Mouse (Mus musculus): ENCODE data around the gene Rab3a. TPM values are rescaled to one million over a fixed set of nuclear protein-coding genes. Genes with fewer than 3 reads are reported as not detected.

The Rab3a gene
- polyA plus RNA-seq, 1 experiment from 2014 or later, result 87.8 TPM

GRCm38 (mm10) chr8:70743656-70744590 lies 10.6 kb upstream of the Rab3a start:
- Histone ChIP-seq H3K9ac (peak overlapping the region; percentile 25; the same call in 1 of the 2 replicates), H3K4me3 (replicated peaks) (peak overlapping the region; percentile 26), H3K27ac (no peak overlapping the region), H3K36me3 (replicated peaks) (no peaks in the 10 kb centered on the region), H3K27me3 (peaks cover 82% of the 10 kb centered on the region), H3K4me1 (peaks cover 18% of the 10 kb centered on the region), H3K9me3 (no peaks in the 10 kb centered on the region), H3K4me2 (peak overlapping the region; percentile 49)
- peak; percentile 25; the same call in 1 of the 2 replicates for ATAC-seq (ENCODE audit: low FRiP score)
- WGBS, result 4% methylated on average over 48 of the region's 48 CpGs

- H3K4me3 ChIP-seq (replicated peaks), result no peak overlapping the region
- 66% methylated on average over 11 of the region's 11 CpGs for WGBS
- H3K9ac ChIP-seq, result no peak overlapping the region
- peaks cover 90% of the 10 kb centered on the region for H3K27me3 ChIP-seq
- ATAC-seq (ENCODE audit: low FRiP score), result no peak
- no peaks in the 10 kb centered on the region for H3K9me3 ChIP-seq
- no peak overlapping the region for H3K27ac ChIP-seq
- no peaks in the 10 kb centered on the region for H3K36me3 ChIP-seq (replicated peaks)
- no peak overlapping the region for H3K4me2 ChIP-seq
- peaks cover 18% of the 10 kb centered on the region for H3K4me1 ChIP-seq
Measured at GRCm38 (mm10) chr8:70744806-70745205, 9.7 kb upstream of the Rab3a start.

- WGBS, result 56% methylated on average over 19 of the region's 19 CpGs
- H3K27ac ChIP-seq, result no peak overlapping the region
- H3K4me1 ChIP-seq, result peaks cover 18% of the 10 kb centered on the region
- H3K4me2 ChIP-seq, result no peak overlapping the region
- no peak overlapping the region for H3K4me3 ChIP-seq (replicated peaks)
- H3K36me3 ChIP-seq (replicated peaks), result no peaks in the 10 kb centered on the region
- no peaks in the 10 kb centered on the region for H3K9me3 ChIP-seq
- peaks cover 96% of the 10 kb centered on the region for H3K27me3 ChIP-seq
- H3K9ac ChIP-seq, result no peak overlapping the region
- no peak for ATAC-seq (ENCODE audit: low FRiP score)
Measured at GRCm38 (mm10) chr8:70745691-70746220, 8.7 kb upstream of the Rab3a start.

GRCm38 (mm10) chr8:70746676-70747075 lies 7.8 kb upstream of the Rab3a start:
- no peak for ATAC-seq (ENCODE audit: low FRiP score)
- WGBS, result 77% methylated on average over 9 of the region's 9 CpGs
- Histone ChIP-seq H3K4me2 (no peak overlapping the region), H3K36me3 (replicated peaks) (no peaks in the 10 kb centered on the region), H3K4me3 (replicated peaks) (no peak overlapping the region), H3K9ac (no peak overlapping the region), H3K4me1 (peaks cover 18% of the 10 kb centered on the region), H3K27me3 (peaks cover 87% of the 10 kb centered on the region), H3K9me3 (no peaks in the 10 kb centered on the region), H3K27ac (no peak overlapping the region)

GRCm38 (mm10) chr8:70747211-70747890 lies 7.1 kb upstream of the Rab3a start:
- H3K27me3 ChIP-seq, result peaks cover 80% of the 10 kb centered on the region
- ATAC-seq (ENCODE audit: low FRiP score), result no peak
- whole genome bisulfite sequencing, result 91% methylated on average over 18 of the region's 18 CpGs

GRCm38 (mm10) chr8:70748246-70749096 lies 6.0 kb upstream of the Rab3a start:
- 88% methylated on average over 23 of the region's 23 CpGs for WGBS
- Histone ChIP-seq H3K36me3 (replicated peaks) (no peaks in the 10 kb centered on the region), H3K9ac (no peak overlapping the region), H3K4me2 (no peak overlapping the region), H3K4me1 (peaks cover 14% of the 10 kb centered on the region), H3K27ac (no peak overlapping the region), H3K4me3 (replicated peaks) (no peak overlapping the region), H3K9me3 (no peaks in the 10 kb centered on the region), H3K27me3 (peaks cover 69% of the 10 kb centered on the region)
- ATAC-seq (ENCODE audit: low FRiP score), result no peak

More at GRCm38 (mm10) chr8:70747211-70747890, 7.1 kb upstream of the Rab3a start:
- H3K4me1 ChIP-seq, result peaks cover 18% of the 10 kb centered on the region
- H3K27ac ChIP-seq, result no peak overlapping the region
- no peak overlapping the region for H3K4me3 ChIP-seq (replicated peaks)
- H3K4me2 ChIP-seq, result no peak overlapping the region
- H3K9ac ChIP-seq, result no peak overlapping the region
- H3K36me3 ChIP-seq (replicated peaks), result no peaks in the 10 kb centered on the region
- H3K9me3 ChIP-seq, result no peaks in the 10 kb centered on the region

GRCm38 (mm10) chr8:70749097-70749674 lies 5.3 kb upstream of the Rab3a start:
- Histone ChIP-seq H3K36me3 (replicated peaks) (no peaks in the 10 kb centered on the region), H3K9me3 (no peaks in the 10 kb centered on the region), H3K9ac (no peak overlapping the region), H3K4me2 (no peak overlapping the region), H3K27ac (no peak overlapping the region), H3K27me3 (peaks cover 62% of the 10 kb centered on the region), H3K4me3 (replicated peaks) (no peak overlapping the region), H3K4me1 (peaks cover 8% of the 10 kb centered on the region)
- 83% methylated on average over 19 of the region's 19 CpGs for WGBS
- no peak for ATAC-seq (ENCODE audit: low FRiP score)

GRCm38 (mm10) chr8:70750128-70750680 lies 4.3 kb upstream of the Rab3a start:
- H3K27ac ChIP-seq, result no peak overlapping the region
- no peak overlapping the region for H3K9ac ChIP-seq
- ATAC-seq (ENCODE audit: low FRiP score), result no peak
- no peak overlapping the region for H3K4me3 ChIP-seq (replicated peaks)
- H3K27me3 ChIP-seq, result peaks cover 52% of the 10 kb centered on the region
- no peak overlapping the region for H3K4me2 ChIP-seq
- no peaks in the 10 kb centered on the region for H3K9me3 ChIP-seq
- WGBS, result 86% methylated on average over 13 of the region's 13 CpGs
- H3K36me3 ChIP-seq (replicated peaks), result no peaks in the 10 kb centered on the region
- peaks cover 9% of the 10 kb centered on the region for H3K4me1 ChIP-seq

- H3K4me2 ChIP-seq, result no peak overlapping the region
- peaks cover 32% of the 10 kb centered on the region for H3K27me3 ChIP-seq
- no peaks in the 10 kb centered on the region for H3K9me3 ChIP-seq
- ATAC-seq (ENCODE audit: low FRiP score), result no peak
- H3K4me3 ChIP-seq (replicated peaks), result no peak overlapping the region
- peaks cover 19% of the 10 kb centered on the region for H3K4me1 ChIP-seq
- H3K27ac ChIP-seq, result no peak overlapping the region
- no peak overlapping the region for H3K9ac ChIP-seq
- WGBS, result 45% methylated on average over 11 of the region's 11 CpGs
- H3K36me3 ChIP-seq (replicated peaks), result peaks cover 9% of the 10 kb centered on the region
Measured at GRCm38 (mm10) chr8:70752000-70752764, 2.3 kb upstream of the Rab3a start.

- Histone ChIP-seq H3K4me2 (no peak overlapping the region), H3K4me3 (replicated peaks) (0 out of 2 replicates have a peak overlapping the region, but pooled peaks have one; percentile 8), H3K36me3 (replicated peaks) (peaks cover 19% of the 10 kb centered on the region), H3K27me3 (peaks cover 22% of the 10 kb centered on the region), H3K9ac (no peak overlapping the region), H3K9me3 (no peaks in the 10 kb centered on the region), H3K27ac (peak overlapping the region; percentile 19; the same call in 1 of the 2 replicates), H3K4me1 (peaks cover 24% of the 10 kb centered on the region)
- 40% methylated on average over 21 of the region's 21 CpGs for WGBS
- no peak for ATAC-seq (ENCODE audit: low FRiP score)
Measured at GRCm38 (mm10) chr8:70753151-70753550, 1.3 kb upstream of the Rab3a start.
